Mouse (Mus musculus): ENCODE measurements around the gene Capn11.

Gene Capn11

DNA sequence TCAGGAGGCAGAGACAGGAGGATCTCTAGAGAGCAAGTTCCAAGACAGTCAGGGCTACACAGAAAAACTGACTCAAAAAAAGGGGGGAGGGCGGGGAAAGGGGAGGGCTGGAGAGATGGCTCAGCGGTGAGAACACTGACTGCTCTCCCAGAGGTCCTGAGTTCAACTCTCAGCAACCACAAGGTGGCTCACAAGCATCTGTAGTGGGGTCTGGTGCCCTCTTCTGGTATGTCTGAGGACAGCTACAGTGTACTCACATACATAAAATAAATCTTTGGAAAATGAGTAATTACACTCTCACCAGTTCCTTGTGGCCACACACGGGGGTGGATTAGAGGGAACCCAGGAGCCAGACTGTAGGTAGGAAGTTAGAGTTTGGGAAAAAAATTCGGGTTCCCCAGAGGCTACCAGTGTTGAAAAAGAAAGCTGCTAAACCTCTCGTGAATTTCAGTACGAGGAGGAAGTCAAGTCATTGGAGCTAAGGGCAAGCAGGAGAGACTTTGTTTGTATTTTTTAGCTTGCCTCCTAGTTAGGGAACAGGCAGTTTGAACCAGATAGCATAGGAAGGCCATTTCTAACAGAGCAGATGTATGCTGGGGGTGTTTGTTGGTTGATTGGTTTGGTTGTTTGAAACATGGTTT is 76.3 kb downstream of the Capn11 start:
- no peak for DNase-seq (ENCODE audit: low read depth, low spot score)

DNA sequence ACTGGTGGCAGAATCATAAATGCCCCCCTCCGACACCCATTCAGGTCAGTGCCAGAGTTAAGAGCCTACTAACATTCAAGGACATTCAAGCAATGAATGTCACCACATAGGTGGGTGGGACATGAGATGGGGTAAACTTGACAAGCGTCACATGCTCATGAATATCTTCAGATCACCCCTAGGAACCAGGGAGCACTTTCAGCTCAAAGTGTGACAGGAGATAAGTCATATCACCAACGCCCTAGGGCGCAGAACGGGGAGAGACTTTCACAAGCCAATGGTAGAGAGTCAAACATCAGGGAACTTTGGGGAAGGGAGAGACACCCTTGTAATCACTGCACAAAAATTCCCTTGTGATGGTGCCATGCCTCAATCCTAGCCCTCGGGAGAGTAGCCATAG is 76.9 kb downstream of the Capn11 start:
- no peak for DNase-seq (ENCODE audit: low read depth, low spot score)

DNA sequence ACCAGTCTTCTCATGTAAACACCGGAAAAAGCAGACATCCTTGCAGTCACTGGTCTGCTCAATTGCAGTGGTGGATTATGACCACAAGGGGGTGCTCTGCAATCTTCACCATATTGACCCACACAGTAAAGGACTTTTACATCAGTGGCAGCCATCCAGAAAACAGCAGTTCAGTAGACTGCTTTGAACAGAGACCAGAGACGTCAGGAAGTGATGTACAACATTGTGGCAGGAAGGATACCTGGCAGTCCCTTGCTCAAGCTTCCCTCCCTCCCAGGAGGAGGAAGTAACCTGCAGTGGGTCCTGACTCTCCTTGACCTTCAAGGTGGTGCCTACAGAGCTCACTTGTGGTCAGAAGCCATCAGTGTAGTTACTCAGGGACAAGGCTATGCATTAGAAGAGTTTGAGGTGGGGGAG is 77.5 kb downstream of the Capn11 start:
- peak; percentile 76 for DNase-seq (ENCODE audit: low read depth, low spot score)

DNA sequence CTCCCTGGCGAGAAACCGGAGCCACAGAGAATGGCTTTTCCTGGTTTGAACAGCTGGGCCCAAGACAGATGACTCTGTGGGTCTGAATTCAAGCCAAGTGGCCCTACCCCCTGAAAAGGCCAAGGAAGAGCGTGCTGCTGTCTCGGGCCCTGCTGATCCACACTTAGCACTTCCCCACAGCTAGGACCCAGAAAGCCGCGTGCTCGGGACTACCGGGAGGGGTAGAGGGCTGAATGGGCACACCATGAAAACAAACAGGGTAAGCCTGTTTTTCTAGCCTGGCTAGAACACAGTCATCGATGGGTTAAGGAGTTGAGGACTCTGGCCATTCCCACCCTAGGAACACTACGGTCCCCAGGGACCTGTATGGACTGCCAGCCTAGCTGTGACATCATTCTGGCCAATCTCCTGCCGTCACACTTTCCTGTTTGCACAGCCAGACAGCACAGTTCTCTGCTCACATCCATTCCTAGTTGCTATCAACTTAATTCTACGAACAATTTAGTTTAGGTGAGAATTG is 78.1 kb downstream of the Capn11 start:
- DNase-seq (ENCODE audit: low read depth, low spot score): no peak
